Mouse (Mus musculus): ENCODE results near the gene Mctp1.

DNA sequence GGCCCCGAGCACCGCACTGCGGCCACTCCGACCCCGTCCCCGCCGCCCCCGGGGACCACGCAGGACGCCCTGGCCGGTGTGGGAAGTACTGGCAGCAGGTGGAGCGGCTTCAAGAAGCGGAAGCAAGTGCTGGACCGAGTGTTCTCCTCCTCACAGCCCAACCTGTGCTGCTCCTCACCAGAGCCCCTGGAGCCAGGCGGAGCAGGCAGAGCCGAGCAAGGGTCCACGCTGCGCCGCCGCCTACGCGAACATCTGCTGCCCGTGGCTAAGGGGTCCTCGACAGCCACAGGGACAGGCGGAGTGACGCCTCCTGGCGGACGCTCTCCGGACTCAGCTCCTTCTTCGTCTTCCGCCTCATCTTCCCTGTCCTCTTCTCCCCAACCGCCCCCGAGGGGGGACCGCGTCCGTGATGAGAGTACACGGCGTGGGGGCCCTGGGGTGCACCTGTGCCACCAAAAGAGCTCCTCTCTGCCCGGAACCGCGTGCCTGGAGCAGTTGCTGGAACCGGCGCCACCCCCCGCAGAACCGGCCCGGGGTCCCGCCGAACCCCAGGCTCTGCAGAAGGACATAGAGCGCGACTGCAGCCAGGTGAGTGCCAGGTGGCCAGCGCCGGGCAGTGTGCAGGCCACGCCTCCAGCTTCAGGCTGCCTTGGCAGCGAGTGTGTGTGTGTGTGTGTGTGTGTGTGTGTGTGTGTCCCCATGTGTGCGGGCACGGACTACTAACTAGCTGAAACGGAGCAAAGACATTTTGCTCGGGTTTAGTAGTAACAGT, 515 bp downstream of the Mctp1 start:
- TF ChIP-seq CTCF (IDR thresholded peaks at IDR 0.05; ENCODE audit: extremely low read depth, insufficient read depth, low read length) (peak; percentile 39), POLR2A (IDR thresholded peaks at IDR 0.05; ENCODE audit: extremely low read depth, insufficient read depth, low read length) (no peak)
